Mouse (Mus musculus) A20 (cell line): ENCODE results near the gene Utp20.
"Not testable (repeated sequence)": the region's sequence is repeated elsewhere in the genome, so short reads cannot be mapped to it uniquely, and the experiment has no call there.

Experiments
- DNase-seq: peaks from one replicate; pipeline ENCODE4 v3.0.0-alpha.2; 2011; ENCODE audit warnings: low read depth, low spot score

Utp20 gene

DNA sequence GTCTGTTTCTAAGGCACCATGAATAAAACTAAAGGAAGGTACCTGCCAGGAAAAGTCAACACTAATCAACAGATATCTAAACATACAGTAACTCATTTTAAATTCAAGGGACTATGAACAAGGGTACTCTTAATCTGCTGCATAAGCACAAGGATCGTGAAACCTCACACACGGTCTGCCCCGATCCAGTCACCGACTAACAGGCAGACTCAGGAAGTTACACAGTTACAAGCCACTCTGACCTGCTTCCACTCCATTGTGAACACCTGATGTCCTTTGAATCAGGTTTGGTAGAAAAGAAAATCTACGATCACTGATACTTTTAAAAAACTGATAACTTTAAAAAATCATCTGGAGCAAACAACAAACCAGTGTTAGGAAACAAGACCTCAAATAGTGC lies 42.7 kb downstream of the Utp20 start:
- no peak for DNase-seq

DNA sequence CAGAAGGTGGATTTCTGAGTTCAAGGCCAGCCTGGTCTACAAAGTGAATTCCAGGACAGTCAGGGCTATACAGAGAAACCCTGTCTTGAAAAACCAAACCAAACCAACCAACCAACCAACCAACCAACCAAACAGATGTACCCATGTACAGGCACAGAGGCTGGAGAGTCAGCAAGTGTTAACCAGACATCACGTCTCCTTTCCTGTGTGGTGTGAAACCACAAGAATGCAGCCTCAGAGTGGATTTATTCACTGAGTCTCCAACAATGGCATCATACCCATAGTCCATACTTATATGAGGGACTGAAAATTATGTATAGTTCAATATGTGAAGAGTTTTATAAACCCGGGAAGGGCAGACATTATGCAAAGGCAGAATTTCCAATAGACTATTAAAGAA lies 43.5 kb downstream of the Utp20 start:
- DNase-seq, result not testable (repeated sequence)

DNA sequence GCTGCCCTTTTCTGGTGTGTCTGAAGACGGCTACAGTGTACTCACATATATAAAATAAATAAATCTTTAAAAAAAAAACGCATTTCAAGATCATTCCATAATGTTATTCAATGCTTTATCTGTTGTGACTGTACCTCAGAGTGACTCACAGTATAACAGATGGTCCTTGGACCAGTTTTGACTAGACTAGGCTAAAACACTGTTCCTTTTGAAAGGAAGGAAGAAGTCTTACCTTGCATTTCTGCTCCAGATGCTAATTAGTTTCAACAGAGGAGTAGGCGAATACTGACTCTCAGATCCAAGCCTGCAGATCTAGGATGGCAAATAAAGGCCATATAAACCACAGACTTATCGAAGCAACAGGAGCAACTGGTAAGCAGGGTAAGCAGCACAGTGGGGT lies 45.9 kb downstream of the Utp20 start:
- no peak for DNase-seq

DNA sequence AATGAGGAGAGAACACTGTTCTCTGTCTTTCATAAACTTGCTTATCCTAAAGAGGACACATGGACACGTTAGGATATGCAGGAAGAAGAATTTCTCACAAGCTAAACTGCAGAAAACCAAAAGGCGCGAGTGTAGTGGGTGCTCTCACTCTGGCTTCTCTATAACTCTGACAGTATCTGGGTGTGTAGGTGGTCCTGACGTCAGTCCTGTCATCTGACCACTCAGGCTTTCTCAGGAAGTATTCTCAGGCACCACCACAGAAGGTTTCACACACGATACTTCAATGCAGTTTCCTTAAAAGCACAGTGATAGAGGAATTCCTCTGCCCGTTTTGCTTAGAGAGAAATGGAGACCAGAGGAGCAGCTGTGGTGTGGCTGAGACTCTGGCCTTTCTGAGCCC lies 50.4 kb downstream of the Utp20 start:
- no peak for DNase-seq

DNA sequence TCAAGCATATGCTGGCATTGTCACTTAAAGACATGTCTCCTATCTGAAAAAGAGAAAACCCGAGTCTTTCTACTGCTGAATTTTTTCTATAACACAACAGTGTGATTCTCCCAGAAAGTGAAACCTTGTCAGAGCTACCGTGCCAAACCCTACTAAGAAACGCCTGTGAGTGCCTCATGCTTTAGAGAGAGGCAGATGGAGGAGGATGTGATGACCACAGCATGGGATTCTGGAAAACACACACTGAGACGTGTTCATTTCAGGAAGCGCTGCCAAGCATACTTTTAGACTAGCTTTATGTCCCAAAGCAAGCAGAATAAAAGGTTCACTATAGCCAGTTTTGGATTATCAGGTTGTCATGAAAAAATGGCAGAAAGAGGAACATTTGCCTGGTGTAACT lies 53.6 kb downstream of the Utp20 start:
- DNase-seq, result not testable (repeated sequence)

DNA sequence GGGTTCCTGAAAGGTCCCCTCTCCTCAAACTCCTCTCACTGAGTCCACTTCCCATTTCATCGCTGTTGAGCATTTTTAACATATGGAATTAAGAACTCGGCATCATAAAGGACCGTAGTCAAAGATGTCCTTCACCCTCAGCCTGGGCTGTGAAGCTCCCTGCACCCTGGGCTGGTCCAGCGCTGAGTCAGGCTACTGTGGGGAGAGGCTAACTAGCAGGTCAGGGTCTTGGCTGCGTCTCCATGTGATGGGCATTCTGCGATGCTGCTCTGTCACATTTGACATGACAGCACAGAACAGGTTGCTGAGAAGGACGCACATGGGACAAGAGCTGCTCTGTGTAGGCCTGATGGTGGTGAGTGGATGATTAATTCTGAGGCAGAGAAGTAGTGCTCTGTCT lies 56.9 kb downstream of the Utp20 start:
- no peak for DNase-seq

DNA sequence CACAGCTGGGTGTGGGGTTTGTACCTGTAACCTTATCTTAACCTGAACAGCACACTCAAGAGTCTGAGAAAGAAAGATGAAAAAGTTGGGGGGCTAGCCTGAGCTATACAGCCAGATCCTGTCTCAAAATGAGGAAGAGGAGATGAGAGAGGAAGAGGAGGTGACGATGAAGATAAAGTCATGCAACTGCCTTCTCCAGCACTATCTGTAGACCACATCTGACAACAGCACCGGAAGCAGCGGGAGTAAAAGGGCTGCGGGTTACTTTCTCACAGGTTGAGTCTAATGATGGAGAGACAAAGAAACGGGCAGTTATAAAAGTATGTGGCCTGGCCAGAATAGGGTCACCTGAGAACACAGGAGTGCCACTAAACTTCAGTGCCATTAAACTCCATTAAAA lies 57.6 kb downstream of the Utp20 start:
- no peak for DNase-seq

DNA sequence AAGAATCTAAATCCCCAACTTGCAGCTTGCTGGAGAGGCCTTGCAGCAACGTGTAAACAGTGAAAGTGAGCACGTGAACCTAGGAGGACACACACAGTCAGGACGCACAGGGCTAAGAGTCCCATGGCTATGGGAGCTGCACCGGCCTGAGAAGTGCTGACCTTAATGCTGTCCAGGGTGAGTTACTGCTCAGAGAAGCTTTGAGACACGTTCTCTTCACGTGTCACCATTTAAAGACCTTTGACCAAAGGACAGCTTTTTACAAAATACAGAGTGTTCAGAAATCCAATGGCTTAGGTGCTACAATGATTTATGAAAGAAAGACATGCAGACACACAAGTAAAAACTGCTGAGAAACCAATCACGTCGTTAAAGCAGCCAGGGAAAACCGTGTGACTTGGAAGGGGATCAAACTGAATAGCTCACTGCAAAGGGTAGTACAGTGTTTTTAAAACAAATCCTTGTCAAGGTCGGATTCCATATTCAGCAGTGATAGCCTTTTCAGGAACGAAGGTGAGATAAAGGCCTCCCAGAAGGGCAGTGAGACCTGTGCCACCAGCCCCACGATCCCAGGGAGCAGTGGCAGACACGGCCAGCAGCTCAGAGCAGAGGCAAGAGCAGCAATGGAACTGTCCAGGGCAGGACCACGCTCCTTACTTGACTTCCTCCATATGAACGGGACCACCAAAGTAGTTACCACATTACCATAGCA lies 61.0 kb downstream of the Utp20 start:
- no peak for DNase-seq

DNA sequence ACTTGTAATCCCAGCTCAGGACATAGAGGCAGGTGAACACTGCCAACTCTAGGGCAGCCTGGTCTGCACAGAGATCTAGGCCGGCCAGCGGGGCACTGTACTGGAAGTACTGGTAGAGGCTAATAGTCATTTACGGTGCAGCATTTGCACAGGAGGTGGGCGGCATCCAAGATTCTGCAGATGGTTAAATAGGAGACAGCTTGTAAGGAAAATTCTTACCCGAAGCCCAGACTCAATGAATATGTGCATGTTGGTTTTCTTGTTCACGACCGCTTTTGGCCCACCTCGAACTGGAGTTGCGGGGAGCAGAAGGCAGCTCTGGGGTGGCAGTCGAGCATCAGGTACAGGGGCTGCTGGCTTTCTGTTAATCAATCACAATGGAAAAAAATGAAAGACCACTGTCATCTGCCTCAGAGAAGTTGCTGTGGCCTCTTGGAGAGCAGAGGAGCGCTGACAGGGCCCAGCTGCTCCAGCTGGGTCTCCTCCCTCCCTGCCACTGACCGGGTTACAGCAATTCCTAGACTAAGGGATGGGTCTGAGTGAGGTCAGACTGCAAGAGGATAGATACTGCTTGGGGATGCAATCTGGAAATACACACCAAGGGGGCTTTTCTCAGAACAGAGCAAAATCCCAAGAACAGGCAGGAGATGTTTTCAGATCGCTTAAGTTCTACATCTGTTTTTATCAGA lies 64.9 kb downstream of the Utp20 start:
- DNase-seq, result no peak

DNA sequence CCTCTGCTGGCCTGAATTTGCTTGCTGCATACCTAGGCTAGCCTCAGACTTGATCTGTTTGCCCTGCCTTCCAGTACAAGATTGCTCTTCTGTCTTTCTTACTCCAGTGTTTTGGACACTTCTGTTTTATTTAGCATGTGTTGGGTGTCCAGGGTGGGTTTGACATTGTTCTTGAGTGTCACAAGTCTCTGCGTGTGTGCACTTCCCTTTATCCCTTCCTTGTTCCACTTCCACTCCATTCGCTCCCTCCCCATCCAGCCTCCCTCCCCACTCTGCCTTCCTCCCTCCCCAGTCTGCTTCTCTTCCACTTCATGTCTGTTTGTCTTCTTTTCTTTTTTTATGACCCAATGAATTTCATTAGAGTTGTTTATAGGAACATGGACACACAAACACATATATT lies 85.2 kb downstream of the Utp20 start:
- DNase-seq, result no peak

DNA sequence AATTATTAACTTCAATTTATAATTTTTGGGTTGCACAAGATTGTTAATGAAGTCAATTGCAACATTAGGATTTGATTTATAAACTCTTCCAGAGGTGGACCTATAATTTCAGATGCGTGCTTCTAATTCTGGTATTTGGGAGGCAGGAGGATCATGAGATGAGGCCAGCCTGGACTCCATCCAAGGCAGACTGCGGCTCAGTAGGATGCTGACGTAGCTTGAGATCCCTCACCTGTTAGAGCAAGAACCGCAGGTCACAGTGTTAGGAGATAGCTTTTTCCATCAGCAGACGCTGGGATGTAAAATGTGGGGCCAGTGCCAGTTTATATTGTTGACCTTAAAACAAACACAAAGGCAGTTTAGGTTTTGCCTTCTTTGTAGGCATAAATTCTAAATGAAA lies 85.8 kb downstream of the Utp20 start:
- DNase-seq, result no peak

DNA sequence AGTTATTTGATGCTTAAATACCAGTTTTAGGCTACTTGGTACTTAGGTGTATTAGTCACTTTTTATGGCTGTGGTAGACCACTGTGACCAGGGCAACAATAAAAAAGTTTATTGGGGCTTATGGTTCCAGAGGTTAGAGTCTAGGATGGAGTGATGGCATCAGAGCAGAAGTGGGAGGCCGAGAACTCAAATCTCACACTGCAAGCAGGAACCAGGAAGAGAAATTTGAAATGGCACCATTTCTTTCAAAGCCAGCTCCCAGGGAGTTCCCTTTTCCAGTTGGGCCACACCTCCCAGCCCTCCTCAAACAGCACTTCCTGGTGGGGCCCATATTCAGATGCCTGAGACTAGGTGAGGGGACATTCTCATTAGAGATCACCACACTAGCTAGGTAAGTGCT lies 86.8 kb downstream of the Utp20 start:
- no peak for DNase-seq

DNA sequence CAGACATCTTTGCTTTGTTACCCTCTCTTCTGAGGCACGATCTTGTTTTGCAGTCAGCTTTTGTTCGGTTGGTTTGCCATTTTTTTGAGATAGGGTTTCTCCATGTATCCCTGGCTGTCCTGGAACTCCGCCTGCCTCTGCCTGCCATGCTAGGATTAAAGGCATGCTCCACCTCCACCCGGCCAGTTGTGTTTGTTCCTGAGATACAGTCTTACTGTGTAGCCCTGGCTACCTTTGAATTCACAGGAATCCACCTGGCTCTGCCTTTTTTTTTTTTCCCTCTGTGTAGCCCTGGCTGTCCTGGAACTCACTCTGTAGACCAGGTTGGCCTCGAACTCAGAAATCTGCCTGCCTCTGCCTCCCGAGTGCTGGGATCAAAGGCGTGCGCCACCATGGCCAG lies 87.5 kb downstream of the Utp20 start:
- not testable (repeated sequence) for DNase-seq

DNA sequence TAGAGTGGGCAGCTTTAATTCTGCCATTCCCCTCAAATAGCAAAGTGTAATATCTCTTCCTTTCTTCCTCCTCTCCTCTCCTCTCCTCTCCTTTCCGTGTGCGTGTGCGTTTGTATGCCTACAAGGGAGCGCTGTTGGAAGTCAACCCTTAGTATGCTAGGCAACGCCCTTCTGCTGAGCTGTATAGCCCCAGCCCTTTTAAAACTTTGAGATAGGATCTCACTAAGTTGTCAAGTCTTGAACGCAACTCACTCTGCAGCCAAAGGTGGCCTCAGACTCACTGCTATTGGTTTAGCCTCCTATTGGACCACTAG lies 94.3 kb downstream of the Utp20 start:
- DNase-seq, result peak; percentile 41

DNA sequence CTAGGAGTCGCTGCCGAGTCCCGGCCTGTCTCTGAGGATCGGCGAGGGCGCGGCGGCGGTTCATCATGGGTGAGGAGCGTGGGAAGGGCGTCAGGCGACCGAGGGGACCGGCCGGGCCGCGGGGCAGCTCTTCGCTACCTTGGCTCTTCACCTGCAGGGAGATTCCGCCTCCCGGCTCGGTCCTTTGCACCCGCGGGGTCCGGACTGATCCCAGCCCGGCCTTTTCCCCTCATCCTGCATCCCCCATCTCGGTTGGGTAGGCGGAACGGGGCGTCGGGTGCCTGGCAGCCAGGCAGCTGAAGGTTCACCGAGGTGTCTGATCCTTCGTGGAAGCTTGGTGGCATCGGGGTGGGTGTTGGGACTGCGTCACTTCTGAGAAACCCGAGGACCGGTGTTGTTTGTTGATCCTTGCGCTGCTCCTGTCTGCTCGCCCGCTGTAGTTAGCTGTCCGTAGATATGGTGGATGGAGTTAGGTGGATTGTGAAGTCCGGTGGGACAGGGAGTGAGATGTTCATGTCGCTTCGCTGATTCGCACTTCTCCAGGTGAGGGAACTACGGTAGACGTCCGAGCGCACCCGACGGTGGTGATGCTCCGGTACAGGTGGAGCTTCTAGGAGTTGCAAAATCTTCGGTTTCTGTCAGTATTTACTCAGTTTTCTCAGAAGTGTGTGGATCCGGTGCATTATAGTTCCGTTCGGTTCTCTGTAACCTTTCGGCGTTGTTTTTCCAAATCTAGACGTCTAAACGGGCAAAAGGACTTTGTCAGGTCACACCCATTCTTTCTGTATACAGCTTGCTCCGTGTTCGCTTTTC lies 94.9 kb downstream of the Utp20 start:
- DNase-seq, result no peak

DNA sequence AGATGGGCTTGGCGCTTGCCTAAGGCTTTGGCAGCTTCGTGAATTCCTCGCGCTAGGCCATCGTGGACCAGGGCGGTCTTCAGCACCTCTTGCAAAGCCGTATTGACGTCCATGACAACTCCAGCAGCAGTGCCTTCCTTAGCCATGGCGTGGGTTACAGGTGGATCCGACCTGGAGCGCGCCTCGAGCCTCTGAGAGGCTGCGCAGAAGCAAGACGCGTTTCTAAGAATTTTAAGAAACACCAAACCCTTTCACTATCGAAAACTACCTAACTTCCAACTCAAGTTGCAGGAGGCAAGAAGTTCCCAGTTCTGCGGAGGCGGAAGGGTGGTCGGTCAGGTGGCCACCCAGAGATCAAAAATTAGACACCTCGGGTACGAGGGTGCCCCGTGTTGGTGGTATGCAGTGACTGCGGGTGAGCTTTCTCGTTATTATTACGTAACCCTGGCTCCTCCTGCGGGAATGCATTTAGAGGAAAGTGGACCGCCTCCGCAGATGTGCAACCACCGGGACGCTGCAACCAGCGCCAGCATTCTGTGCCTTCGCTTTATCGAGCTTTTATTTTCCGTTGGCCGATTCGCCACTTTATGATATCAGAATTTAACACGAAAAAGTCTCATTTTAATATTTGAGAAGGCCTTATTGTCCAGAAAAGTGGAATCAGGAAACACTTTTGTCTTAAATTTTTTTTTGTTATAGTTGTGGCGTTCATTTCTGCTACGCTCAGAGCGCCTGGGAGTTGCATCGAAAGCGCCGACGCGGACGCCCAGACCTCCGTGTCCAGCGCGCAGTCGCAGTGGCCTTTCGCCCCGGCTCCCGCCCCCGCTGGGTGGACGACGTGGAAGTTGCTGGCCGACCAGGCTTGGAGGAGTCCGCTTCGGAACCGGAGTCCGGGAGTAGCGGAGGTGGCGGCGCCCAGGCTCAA lies 95.8 kb downstream of the Utp20 start, which contains the start of gene Arl1:
Arl1 (plus strand) TSS at position 288 of the 925 bp plus-strand sequence.
- peak; percentile 94 for DNase-seq

DNA sequence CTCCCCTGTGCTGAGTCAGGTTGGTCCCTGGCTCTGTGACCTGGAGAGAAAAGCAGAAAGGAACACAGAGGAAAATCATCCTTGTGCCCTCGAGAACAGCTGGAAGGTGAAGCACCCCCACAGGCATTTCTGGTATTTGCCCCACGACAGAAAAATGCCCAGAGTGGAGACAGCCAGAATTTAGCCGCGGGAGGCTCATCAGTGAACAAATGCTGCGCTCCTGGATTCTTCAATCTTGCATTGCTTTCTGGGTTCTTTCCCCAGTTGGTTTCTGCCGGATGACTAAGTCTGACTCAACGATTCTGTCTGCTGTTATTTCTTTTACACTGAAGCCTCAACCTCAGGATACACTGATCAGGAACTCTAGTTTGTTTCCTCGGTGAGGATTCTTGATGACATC lies 98.4 kb downstream of the Utp20 start:
- DNase-seq, result no peak

DNA sequence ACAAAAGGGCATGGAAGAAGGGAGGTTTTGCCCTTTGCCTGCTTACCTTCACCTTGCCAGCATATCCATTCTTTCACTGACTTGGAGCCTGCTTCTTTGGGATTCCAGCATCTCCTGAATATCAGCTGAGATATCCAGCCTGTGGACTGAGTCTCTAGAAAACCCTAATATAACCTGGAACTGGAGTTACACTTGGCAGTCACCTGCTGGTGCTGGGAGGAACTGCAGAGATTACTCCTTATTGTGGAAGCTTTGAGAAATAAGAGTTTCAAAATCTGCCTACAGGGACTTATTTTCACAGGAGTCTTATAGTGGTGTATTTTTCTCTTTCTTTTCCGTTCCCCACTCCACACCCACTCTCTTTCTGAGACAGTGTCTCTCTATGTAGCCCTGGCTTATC lies 99.5 kb downstream of the Utp20 start:
- peak; percentile 60 for DNase-seq

DNA sequence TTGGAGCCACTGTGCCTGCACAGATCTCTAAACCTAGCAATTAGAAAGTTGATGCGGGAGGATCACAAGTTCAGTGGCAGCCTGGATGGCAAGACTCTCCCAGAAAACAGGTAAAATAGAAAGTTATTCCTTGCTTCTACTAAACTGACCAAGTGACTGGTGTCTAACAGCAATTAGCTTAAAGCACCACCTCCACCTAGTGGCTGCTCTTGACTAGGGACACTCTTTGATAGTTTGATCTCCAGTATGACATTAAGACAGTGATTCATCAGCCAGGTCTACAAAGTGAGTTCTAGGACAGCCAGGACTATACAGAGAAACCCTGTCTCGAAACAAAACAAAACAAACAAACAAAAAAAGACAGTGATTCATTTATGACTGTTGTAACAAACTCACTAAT lies 101.3 kb downstream of the Utp20 start:
- DNase-seq, result peak; percentile 60

DNA sequence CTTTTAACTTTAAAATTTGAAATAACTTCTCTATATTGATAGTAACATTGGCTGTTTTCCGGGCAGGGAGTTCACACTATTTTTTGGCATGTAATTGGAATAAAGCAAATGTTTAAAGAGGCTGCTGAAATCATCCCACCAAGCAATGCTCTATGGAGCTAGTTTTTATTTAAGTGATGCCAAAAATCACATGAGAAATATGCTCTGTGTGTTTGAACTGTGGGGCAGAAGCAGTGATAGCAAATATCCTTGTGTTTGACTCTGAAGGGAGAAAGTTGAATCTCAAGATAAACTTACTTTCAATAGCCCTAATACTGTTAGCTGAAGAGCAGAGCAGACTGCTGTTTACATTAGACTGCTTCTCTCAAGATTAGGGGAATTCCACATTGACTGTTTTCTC lies 107.0 kb downstream of the Utp20 start:
- DNase-seq, result peak; percentile 48

DNA sequence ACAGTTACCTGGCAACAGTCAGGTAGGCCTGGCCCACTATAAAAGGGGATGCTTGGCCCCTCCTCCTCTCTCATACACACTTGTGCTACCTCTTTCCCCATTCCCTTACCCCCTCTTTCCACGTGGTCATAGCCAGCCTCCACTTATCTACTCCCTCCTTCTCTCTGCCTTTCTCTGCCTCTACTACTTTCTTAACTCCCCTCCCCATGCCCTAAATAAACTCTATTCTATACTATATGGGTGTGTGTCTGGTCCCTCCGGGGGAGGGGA lies 108.9 kb downstream of the Utp20 start:
- no peak for DNase-seq
